Mouse (Mus musculus) thymus, adult 2 months (tissue): ENCODE data around the gene Mypn. TPM values are rescaled to one million over a fixed set of nuclear protein-coding genes. Genes with fewer than 3 reads are reported as not detected.

Experiments
- DNase-seq: peaks from one replicate; pipeline ENCODE4 v3.0.0; 2021
- H3K27ac ChIP-seq: fragments of 200-500 bp; 2 replicates; pipeline ENCODE4 v1.5.1; 2012; ENCODE audit warnings: low read length, control low read depth; ENCODE audit not compliant: control insufficient read depth, insufficient read depth
- H3K27me3 ChIP-seq: fragments of 200-500 bp; 2 replicates; pipeline ENCODE4 v1.6.1; 2012; ENCODE audit warnings: mild to moderate bottlenecking, low read length, moderate library complexity, mixed read lengths; ENCODE audit not compliant: control insufficient read depth, insufficient read depth
- H3K36me3 ChIP-seq: fragments of 200-500 bp; 2 replicates; pipeline ENCODE4 v1.6.1; 2012; ENCODE audit warnings: mild to moderate bottlenecking, low read length, moderate library complexity; ENCODE audit not compliant: control insufficient read depth, insufficient read depth
- H3K4me1 ChIP-seq: fragments of 200-500 bp; replicated peaks from 2 replicates; pipeline ENCODE4 v1.6.1; 2012; ENCODE audit warnings: low read length; ENCODE audit not compliant: control insufficient read depth, insufficient read depth
- H3K4me3 ChIP-seq: fragments of 200-500 bp; 2 replicates; pipeline ENCODE4 v1.5.1; 2012; ENCODE audit warnings: mild to moderate bottlenecking, low read length, control low read depth, moderate library complexity; ENCODE audit not compliant: control insufficient read depth, insufficient read depth
- CTCF ChIP-seq: fragments of 200-500 bp; IDR thresholded peaks from 2 replicates; pipeline ENCODE4 v1.5.1; 2012; ENCODE audit warnings: mild to moderate bottlenecking, control low read depth, low read length, moderate library complexity, borderline replicate concordance; ENCODE audit not compliant: control insufficient read depth, poor library complexity, insufficient read depth; ENCODE audit errors: extremely low read depth
- POLR2A ChIP-seq: fragments of 200-500 bp; IDR thresholded peaks from 2 replicates; pipeline ENCODE4 v1.6.1; 2012; ENCODE audit warnings: mild to moderate bottlenecking, low read length, control low read depth, moderate library complexity; ENCODE audit not compliant: control insufficient read depth, poor library complexity, insufficient read depth; ENCODE audit errors: extremely low read depth
- WGBS: fragments of 180-500 bp; shearing (Covaris S2); methylation state at CpG from one replicate; pipeline ENCODE4 v1.1.7; 2018; 5-methylcytosine and 5-hydroxymethylcytosine counted together
- polyA plus RNA-seq: library from polyadenylated mRNA; depleted of rRNA; stranded (reverse); fragments of >200 nt; gene quantifications from 2 replicates; pipeline ENCODE4 v1.2.3, GENCODE M21; 2012

The Mypn gene
- polyA plus RNA-seq, 1 experiment: 0.98 TPM

DNA sequence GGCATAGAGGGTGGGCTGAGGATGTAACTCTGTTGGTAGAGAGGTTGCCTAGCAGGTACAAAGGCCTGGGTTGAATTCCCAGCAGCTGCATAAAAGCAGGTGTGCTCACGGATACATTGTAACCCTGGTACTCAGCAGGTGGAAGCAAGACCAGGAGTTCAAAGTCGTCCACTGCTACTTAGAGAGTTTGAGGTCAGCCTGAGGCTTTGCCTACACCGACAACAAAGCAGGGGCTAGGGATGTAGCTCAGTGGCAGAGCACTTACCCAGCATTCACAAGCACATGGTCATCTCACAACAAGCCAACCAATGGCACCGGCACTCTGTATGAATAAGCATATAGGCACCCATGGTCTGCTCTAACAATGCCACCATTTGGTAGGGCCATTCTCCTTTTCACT, 46.3 kb downstream of the Mypn start:
- no peak overlapping the region for H3K4me3 ChIP-seq
- H3K4me1 ChIP-seq: no peaks in the 10 kb centered on the region
- DNase-seq: no peak
- H3K27me3 ChIP-seq: no peaks in the 10 kb centered on the region
- no peaks in the 10 kb centered on the region for H3K36me3 ChIP-seq
- TF ChIP-seq CTCF: no peak
- H3K27ac ChIP-seq: no peak overlapping the region
- 89% methylated on average over 4 of the region's 4 CpGs for WGBS

DNA sequence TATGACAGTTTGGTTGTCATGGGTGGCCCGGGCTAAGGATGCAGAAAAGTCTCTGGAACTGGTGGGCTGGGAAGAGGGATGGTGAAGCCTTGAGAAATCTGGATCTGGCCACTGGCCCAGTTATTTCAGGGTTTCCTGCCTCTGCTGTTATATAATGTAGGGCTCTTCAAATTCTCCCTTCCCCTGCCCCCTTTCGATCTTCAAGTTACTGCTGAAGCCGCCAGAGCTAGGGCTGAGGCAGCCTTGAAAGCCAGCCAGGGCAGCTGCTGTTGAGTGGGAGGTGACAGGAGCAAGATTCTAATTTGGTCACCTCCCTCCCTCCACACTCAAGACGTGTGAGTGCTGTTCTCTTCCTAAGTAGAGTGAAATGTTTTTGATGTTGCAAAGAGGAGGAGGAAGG, 46.8 kb downstream of the Mypn start:
- no peak for DNase-seq
- WGBS: 51% methylated on average over 4 of the region's 4 CpGs
- Histone ChIP-seq H3K27me3 (no peaks in the 10 kb centered on the region), H3K27ac (no peak overlapping the region), H3K4me3 (no peak overlapping the region), H3K36me3 (no peaks in the 10 kb centered on the region), H3K4me1 (no peaks in the 10 kb centered on the region)
- TF ChIP-seq POLR2A: no peak
- TF ChIP-seq CTCF: no peak

DNA sequence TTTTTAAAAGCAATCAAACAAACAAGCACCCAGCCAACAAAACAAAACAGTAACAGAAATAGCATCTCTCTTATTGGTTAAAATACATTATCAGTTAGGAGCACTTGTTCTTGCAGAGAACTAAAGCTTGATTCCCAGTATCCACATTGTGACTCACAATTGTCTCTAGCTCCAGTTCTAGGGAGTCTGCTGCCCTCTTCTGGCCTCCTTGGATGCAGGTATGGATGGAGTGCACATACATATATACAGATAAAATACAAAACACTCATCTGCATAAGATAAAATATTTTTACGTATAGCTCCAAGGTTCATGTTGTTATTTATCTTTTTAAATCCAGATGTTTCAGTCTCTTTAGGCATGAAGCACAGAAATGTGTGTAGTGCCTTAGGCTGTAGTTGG, 47.4 kb downstream of the Mypn start:
- WGBS: 100% methylated on average over 1 of the region's 1 CpGs
- no peak for DNase-seq
- TF ChIP-seq POLR2A: no peak
- TF ChIP-seq CTCF: no peak
- Histone ChIP-seq H3K4me1 (no peaks in the 10 kb centered on the region), H3K27me3 (no peaks in the 10 kb centered on the region), H3K36me3 (no peaks in the 10 kb centered on the region), H3K4me3 (no peak overlapping the region), H3K27ac (no peak overlapping the region)

DNA sequence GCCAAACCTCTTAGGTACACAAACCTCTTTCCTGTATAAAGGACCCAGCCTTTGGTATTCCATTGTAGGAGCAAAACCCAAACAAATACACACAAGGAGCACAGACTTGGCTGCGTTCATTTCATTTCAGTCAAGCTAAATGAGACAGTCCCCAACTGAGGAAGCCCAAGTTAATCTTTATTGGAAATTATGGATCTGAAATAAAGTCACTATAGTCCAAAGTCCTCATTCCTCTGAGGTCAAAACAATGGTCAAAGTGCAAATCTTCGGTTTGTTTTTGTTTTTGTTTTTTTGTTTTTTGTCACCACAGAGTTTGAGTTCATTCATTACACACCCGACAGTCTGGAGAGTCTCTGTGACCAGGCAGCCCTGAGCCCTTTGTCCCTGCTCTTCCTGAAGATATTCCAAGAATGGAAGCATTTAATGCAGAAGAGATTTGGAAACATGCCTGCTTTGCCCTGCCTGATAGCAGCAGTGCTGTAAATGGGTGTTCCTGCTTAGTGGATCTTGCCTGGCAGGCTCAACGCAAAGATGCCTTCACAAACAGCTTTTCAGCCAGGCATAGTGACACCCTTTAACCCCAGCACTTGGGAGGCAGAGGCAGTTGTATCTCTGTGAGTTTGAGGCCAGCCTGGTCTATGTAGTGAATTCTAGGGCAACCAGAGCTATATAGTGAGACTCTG, 47.9 kb downstream of the Mypn start:
- no peaks in the 10 kb centered on the region for H3K27me3 ChIP-seq
- no peaks in the 10 kb centered on the region for H3K36me3 ChIP-seq
- H3K4me3 ChIP-seq: no peak overlapping the region
- no peak overlapping the region for H3K27ac ChIP-seq
- DNase-seq: no peak
- TF ChIP-seq CTCF (no peak), POLR2A (no peak)
- whole genome bisulfite sequencing: 96% methylated on average over 4 of the region's 4 CpGs
- H3K4me1 ChIP-seq: no peaks in the 10 kb centered on the region

DNA sequence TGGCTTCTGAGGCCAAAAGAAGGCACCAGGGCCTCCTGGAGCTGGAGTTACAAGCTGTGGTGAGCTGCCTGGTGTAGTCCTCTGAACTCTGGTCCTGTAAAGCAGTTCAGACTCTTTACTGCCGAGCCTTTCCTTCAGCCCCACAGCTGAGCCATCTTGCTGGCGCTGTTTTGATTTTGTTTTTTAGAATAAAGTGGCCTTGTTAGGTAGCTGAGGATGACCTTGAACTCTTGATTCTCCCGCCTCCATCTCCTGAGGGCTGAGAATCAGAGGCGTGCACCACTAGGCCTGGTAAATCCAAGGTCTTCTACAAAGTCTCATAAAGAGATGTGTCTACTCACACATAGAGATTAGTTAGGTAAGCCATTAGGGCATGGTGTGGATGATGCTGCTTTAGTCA, 49.0 kb downstream of the Mypn start:
- no peak overlapping the region for H3K4me3 ChIP-seq
- no peaks in the 10 kb centered on the region for H3K4me1 ChIP-seq
- H3K27me3 ChIP-seq: no peaks in the 10 kb centered on the region
- no peak for DNase-seq
- no peaks in the 10 kb centered on the region for H3K36me3 ChIP-seq
- 96% methylated on average over 4 of the region's 4 CpGs for WGBS
- no peak overlapping the region for H3K27ac ChIP-seq
- TF ChIP-seq CTCF (no peak), POLR2A (no peak)

DNA sequence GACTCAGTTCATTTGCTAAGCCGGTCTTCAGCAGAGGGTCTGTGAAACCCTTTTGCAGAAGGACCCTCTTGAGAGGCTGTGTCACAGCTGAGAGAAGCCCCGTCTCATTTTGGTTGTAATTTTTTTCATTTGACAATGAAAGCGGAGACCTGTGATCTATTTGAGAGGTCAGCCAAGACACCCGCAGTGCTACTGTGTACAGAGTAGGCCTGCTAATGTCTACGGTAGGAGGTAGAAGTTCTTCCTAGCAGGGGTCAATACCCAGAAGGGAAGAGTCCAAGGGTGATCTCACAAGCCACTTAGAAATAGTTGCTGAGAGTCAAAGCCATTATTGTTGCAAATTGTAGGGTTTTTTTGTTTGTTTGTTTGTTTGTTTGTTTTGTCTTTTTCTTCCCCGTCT, 49.5 kb downstream of the Mypn start:
- no peak for DNase-seq
- H3K4me1 ChIP-seq: no peaks in the 10 kb centered on the region
- TF ChIP-seq POLR2A (no peak), CTCF (no peak)

DNA sequence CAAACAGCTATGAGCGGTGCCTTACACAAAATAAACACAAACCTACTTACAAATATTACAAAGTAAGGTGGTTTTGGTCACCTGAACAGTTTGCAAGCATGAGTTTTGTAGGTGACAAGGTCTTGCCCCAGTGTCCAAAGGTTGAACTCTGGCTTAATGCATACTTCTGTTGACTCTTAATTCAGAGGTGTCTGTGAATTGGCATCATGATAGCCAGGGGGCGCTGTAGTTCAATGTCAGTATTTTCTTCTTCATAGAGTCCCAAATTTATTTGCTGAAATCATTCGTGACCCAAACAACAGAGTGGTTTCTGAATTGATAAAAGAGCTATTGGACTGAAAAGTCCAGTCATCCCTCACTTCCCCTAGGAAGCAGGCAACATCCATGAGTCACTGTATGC, 50.2 kb downstream of the Mypn start:
- TF ChIP-seq CTCF: no peak
- no peak for TF ChIP-seq POLR2A
- DNase-seq: peak; percentile 69
- Histone ChIP-seq H3K27me3 (no peaks in the 10 kb centered on the region), H3K4me1 (no peaks in the 10 kb centered on the region), H3K27ac (no peak overlapping the region), H3K4me3 (no peak overlapping the region), H3K36me3 (no peaks in the 10 kb centered on the region)
- 33% methylated on average over 3 of the region's 3 CpGs for WGBS

More for the DNA sequence above, 49.5 kb downstream of the Mypn start:
- Histone ChIP-seq H3K27me3 (no peaks in the 10 kb centered on the region), H3K4me3 (no peak overlapping the region), H3K36me3 (no peaks in the 10 kb centered on the region), H3K27ac (no peak overlapping the region)
- WGBS: 97% methylated on average over 6 of the region's 6 CpGs
